Mouse (Mus musculus): ENCODE results near the gene Napsa.

GRCm38 (mm10) chr7:44531207-44531606, 41.0 kb upstream of the Napsa start:
- TF ChIP-seq CTCF (IDR thresholded peaks at IDR 0.05; ENCODE audit: control insufficient read depth, insufficient read depth, insufficient read length) (no peak), MAX (IDR thresholded peaks at IDR 0.05) (no peak)
